Mouse (Mus musculus) midbrain, postnatal 0 days (tissue): Measurements from ENCODE around the gene Chrna10. TPM values are rescaled to one million over a fixed set of nuclear protein-coding genes. Genes with fewer than 3 reads are reported as not detected.

ENCODE experiments used
- ATAC-seq: fragments of 200-750 bp; cut with Nextera tagmentation; 2 replicates; pipeline ENCODE4 v1.8.0; 2017; ENCODE audit warnings: moderate number of reproducible peaks, mild to moderate bottlenecking, moderate TSS enrichment, moderate library complexity; ENCODE audit not compliant: low FRiP score
- DNase-seq: peaks from one replicate; pipeline ENCODE4 v3.0.0-alpha.2; 2015; ENCODE audit warnings: low spot score
- H3K27ac ChIP-seq: fragments of 300-500 bp; sonication (generic); 2 replicates; pipeline ENCODE4 v1.5.1; 2014; ENCODE audit warnings: low read depth, mild to moderate bottlenecking, low read length, mixed read lengths
- H3K27me3 ChIP-seq: fragments of 300-500 bp; sonication (generic); 2 replicates; pipeline ENCODE4 v1.6.1; 2014; ENCODE audit warnings: low read length, control low read depth, mixed read lengths; ENCODE audit not compliant: insufficient read depth
- H3K36me3 ChIP-seq: fragments of 300-500 bp; sonication (generic); 2 replicates; pipeline ENCODE4 v1.6.1; 2014; ENCODE audit warnings: low read length, control low read depth, mixed read lengths; ENCODE audit not compliant: insufficient read depth
- H3K4me1 ChIP-seq: fragments of 300-500 bp; sonication (generic); 2 replicates; pipeline ENCODE4 v1.6.1; 2014; ENCODE audit warnings: mild to moderate bottlenecking, control low read depth, antibody characterized with exemption, low read length, mixed read lengths; ENCODE audit not compliant: insufficient read depth
- H3K4me2 ChIP-seq: fragments of 300-500 bp; sonication (generic); 2 replicates; pipeline ENCODE4 v1.6.1; 2014; ENCODE audit warnings: low read depth, mild to moderate bottlenecking, low read length, mixed read lengths; ENCODE audit not compliant: poor library complexity, severe bottlenecking
- H3K4me3 ChIP-seq: fragments of 300-500 bp; sonication (generic); 2 replicates; pipeline ENCODE4 v1.5.1; 2014; ENCODE audit warnings: low read depth, mild to moderate bottlenecking, low read length, moderate library complexity
- H3K9ac ChIP-seq: fragments of 300-500 bp; sonication (generic); replicated peaks from 2 replicates; pipeline ENCODE4 v1.6.1; 2014; ENCODE audit warnings: mild to moderate bottlenecking, low read length, moderate library complexity, mixed read lengths; ENCODE audit not compliant: poor library complexity, severe bottlenecking
- H3K9me3 ChIP-seq: fragments of 300-500 bp; sonication (generic); 2 replicates; pipeline ENCODE4 v1.6.1; 2016; ENCODE audit warnings: low read length, control low read depth
- CTCF ChIP-seq: IDR thresholded peaks from 2 replicates; pipeline ENCODE4 v1.5.1; 2016; ENCODE audit warnings: antibody characterized with exemption, mild to moderate bottlenecking
- whole genome bisulfite sequencing: fragments of 180-500 bp; shearing (Covaris S2); extraction: QIAGEN DNeasy Blood & Tissue Kit; methylation state at CpG from one replicate; pipeline ENCODE4 v1.1.7; 2014; 5-methylcytosine and 5-hydroxymethylcytosine counted together
- polyA plus RNA-seq: library from polyadenylated mRNA; unstranded; fragments of >200 nt; fragmentation: Nextera tagmentation; extraction: Ambion mirVana; gene quantifications from 2 replicates; pipeline ENCODE4 v1.2.1, GENCODE M21; 2015
- total RNA-seq: library from RNA; depleted of rRNA; stranded (reverse); fragments of >200 nt; gene quantifications from 2 replicates; pipeline ENCODE4 v1.2.3, GENCODE M21; 2014; rRNA removed

The Chrna10 gene
- total RNA-seq = 0.05 TPM in 1 of 2 replicates, not detected in the other
- polyA plus RNA-seq = not detected in 2 replicates

- H3K27me3 ChIP-seq = no peaks in the 10 kb centered on the region
- no peaks in the 10 kb centered on the region for H3K4me1 ChIP-seq
- no peaks in the 10 kb centered on the region for H3K9me3 ChIP-seq
- no peak within 1 kb of the TSS for H3K4me2 ChIP-seq
- ATAC-seq = no peak
- no peak within 1 kb of the TSS for H3K9ac ChIP-seq
- DNase-seq = no peak
- 36% methylated on average over 7 of the region's 7 CpGs for WGBS
- H3K4me3 ChIP-seq = no peak within 1 kb of the TSS
- no peak for TF ChIP-seq CTCF
- H3K36me3 ChIP-seq = peaks cover 26% of the 10 kb centered on the region
- H3K27ac ChIP-seq = no peak within 1 kb of the TSS
These were observed at the start of gene Chrna10 for GRCm38 (mm10) chr7:102116579-102117331. TSS of gene Chrna10 (minus strand) at chr7:102116828.

- H3K27ac ChIP-seq = no peak overlapping the region
- no peaks in the 10 kb centered on the region for H3K27me3 ChIP-seq
- H3K9me3 ChIP-seq = no peaks in the 10 kb centered on the region
- no peak overlapping the region for H3K9ac ChIP-seq
- WGBS = 96% methylated on average over 5 of the region's 5 CpGs
- no peak overlapping the region for H3K4me2 ChIP-seq
- ATAC-seq (no peak), DNase-seq (no peak)
- no peak overlapping the region for H3K4me3 ChIP-seq
- peaks cover 25% of the 10 kb centered on the region for H3K36me3 ChIP-seq
- no peaks in the 10 kb centered on the region for H3K4me1 ChIP-seq
- no peak for TF ChIP-seq CTCF
These were observed 37.1 kb upstream of the Chrna10 start for GRCm38 (mm10) chr7:102153691-102154090.

- 97% methylated on average over 5 of the region's 5 CpGs for WGBS
- Histone ChIP-seq H3K27ac (no peak overlapping the region), H3K36me3 (peaks cover 42% of the 10 kb centered on the region), H3K9me3 (no peaks in the 10 kb centered on the region), H3K9ac (no peak overlapping the region), H3K4me3 (no peak overlapping the region), H3K4me1 (no peaks in the 10 kb centered on the region), H3K27me3 (no peaks in the 10 kb centered on the region), H3K4me2 (no peak overlapping the region)
- ATAC-seq (no peak), DNase-seq (no peak)
- TF ChIP-seq CTCF = no peak
These were observed 21.3 kb upstream of the Chrna10 start for GRCm38 (mm10) chr7:102137898-102138297.

- Histone ChIP-seq H3K4me2 (no peak overlapping the region), H3K9me3 (no peaks in the 10 kb centered on the region), H3K27me3 (no peaks in the 10 kb centered on the region), H3K27ac (no peak overlapping the region), H3K36me3 (peaks cover 45% of the 10 kb centered on the region), H3K4me1 (no peaks in the 10 kb centered on the region), H3K9ac (no peak overlapping the region), H3K4me3 (no peak overlapping the region)
- TF ChIP-seq CTCF = peak; percentile 65
- WGBS = 91% methylated on average over 1 of the region's 1 CpGs
- DNase-seq (peak; percentile 17), ATAC-seq (no peak)
These were observed 20.8 kb upstream of the Chrna10 start for GRCm38 (mm10) chr7:102137464-102137863.

GRCm38 (mm10) chr7:102132395-102132794 lies 15.8 kb upstream of the Chrna10 start:
- no peak for DNase-seq
- H3K9ac ChIP-seq = no peak overlapping the region
- no peaks in the 10 kb centered on the region for H3K27me3 ChIP-seq
- no peaks in the 10 kb centered on the region for H3K4me1 ChIP-seq
- no peak overlapping the region for H3K27ac ChIP-seq
- H3K9me3 ChIP-seq = no peaks in the 10 kb centered on the region
- WGBS = 90% methylated on average over 4 of the region's 4 CpGs
- H3K36me3 ChIP-seq = peaks cover 53% of the 10 kb centered on the region
- no peak overlapping the region for H3K4me3 ChIP-seq
- ATAC-seq = no peak
- H3K4me2 ChIP-seq = no peak overlapping the region
- TF ChIP-seq CTCF = no peak

- TF ChIP-seq CTCF = no peak
- no peak overlapping the region for H3K4me3 ChIP-seq
- 94% methylated on average over 10 of the region's 10 CpGs for WGBS
These were observed 3.7 kb upstream of the Chrna10 start for GRCm38 (mm10) chr7:102120326-102120725.

More at GRCm38 (mm10) chr7:102120326-102120725, 3.7 kb upstream of the Chrna10 start:
- DNase-seq = no peak
- H3K9me3 ChIP-seq = no peaks in the 10 kb centered on the region
- no peak overlapping the region for H3K9ac ChIP-seq
- H3K27me3 ChIP-seq = no peaks in the 10 kb centered on the region
- no peaks in the 10 kb centered on the region for H3K4me1 ChIP-seq
- peaks cover 61% of the 10 kb centered on the region for H3K36me3 ChIP-seq
- H3K27ac ChIP-seq = no peak overlapping the region
- ATAC-seq = no peak
- no peak overlapping the region for H3K4me2 ChIP-seq
